Mouse (Mus musculus): ENCODE measurements around the gene Sh2d7. TPM values are rescaled to one million over a fixed set of nuclear protein-coding genes. Genes with fewer than 3 reads are reported as not detected.

The Sh2d7 gene
- polyA plus RNA-seq, 1 experiment from 2014 or later: not detected

Other genes starting within 250 kb of the Sh2d7 start
- 2.5 and 2.6 TPM in 2 replicates for gene Dmxl2, start 37.4 kb upstream of the Sh2d7 start, polyA plus RNA-seq (2014; fragmentation: Nextera tagmentation; extraction: Ambion mirVana)
- gene Cib2, start 21.2 kb downstream of the Sh2d7 start, polyA plus RNA-seq (2014; fragmentation: Nextera tagmentation; extraction: Ambion mirVana): 4.6 and 5.3 TPM in 2 replicates
- 234 and 244 TPM in 2 replicates for gene Idh3a, start 47.4 kb downstream of the Sh2d7 start, polyA plus RNA-seq (2014; fragmentation: Nextera tagmentation; extraction: Ambion mirVana)
- gene Acsbg1, start 122.9 kb downstream of the Sh2d7 start, polyA plus RNA-seq (2014; fragmentation: Nextera tagmentation; extraction: Ambion mirVana): 0.11 and 0.18 TPM in 2 replicates
- 11.7 and 13.2 TPM in 2 replicates for gene Dnaja4, start 159.9 kb downstream of the Sh2d7 start, polyA plus RNA-seq (2014; fragmentation: Nextera tagmentation; extraction: Ambion mirVana)
- 198 and 203 TPM in 2 replicates for gene Wdr61, start 195.5 kb downstream of the Sh2d7 start, polyA plus RNA-seq (2014; fragmentation: Nextera tagmentation; extraction: Ambion mirVana)
- 37.0 and 40.0 TPM in 2 replicates for gene Crabp1, start 225.8 kb downstream of the Sh2d7 start, polyA plus RNA-seq (2014; fragmentation: Nextera tagmentation; extraction: Ambion mirVana)